Mouse (Mus musculus): Measurements from ENCODE around the gene Sptbn4. TPM values are rescaled to one million over a fixed set of nuclear protein-coding genes. Genes with fewer than 3 reads are reported as not detected.
"Not testable (repeated sequence)": the region's sequence is repeated elsewhere in the genome, so short reads cannot be mapped to it uniquely, and the experiment has no call there.

The Sptbn4 gene
- 0.26 and 0.41 TPM in 2 replicates for polyA plus RNA-seq (2016; fragmentation: Nextera tagmentation; extraction: Ambion mirVana)

DNA sequence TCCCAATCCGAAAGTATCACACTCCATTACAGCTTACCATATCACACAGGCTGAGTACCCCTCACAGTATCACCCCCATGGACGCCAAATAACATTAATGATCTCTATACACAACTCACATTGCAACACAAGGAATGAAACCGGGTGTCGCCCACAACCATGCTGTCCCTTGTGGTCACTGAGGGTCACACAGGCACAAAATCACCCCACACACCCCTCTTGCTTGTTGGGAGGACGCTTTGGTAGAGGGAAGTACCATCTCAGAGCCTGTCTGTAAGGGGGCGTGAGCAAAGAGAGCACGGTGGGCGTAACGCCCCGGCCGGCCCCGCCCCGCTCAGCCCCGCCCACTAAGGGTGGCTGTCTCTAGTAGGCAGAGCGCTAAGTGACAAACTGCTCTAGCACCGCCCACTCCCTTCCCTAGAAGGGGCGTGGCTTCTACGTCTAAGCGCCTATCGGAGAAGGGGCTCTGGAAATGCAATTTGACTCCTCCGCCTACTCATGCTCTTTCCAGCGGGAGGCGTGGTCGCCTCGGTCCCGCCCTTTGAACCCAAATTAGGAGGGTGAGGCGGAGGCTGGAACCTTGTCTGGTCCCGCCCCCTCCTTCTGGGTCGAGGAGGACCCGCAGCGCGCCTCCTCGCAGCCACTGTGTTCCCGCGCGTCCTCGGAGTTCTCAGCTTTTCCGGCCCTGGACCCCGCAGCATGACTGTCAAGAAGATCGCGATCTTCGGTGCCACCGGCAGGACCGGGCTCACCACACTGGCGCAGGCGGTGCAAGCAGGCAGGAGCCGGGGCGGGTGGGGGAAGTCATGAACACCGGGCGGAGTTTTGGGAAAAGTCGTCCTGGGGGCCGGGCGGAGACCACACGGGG, at the start of gene Sptbn4, which contains the start of gene Blvrb:
Gene Sptbn4, minus strand, starts transcription at position 268 of the 868 bp plus-strand sequence.
Gene Blvrb, plus strand, starts transcription at position 560 of the 868 bp plus-strand sequence.
- H3K27ac ChIP-seq, result peak within 1 kb of the TSS; percentile 23; the same call in 1 of the 2 replicates
- peak within 1 kb of the TSS; percentile 69 for H3K9ac ChIP-seq (replicated peaks)
- H3K4me3 ChIP-seq (replicated peaks), result peak within 1 kb of the TSS; percentile 57
- peaks cover 40% of the 10 kb centered on the region for H3K27me3 ChIP-seq
- H3K36me3 ChIP-seq, result no peaks in the 10 kb centered on the region
- H3K4me1 ChIP-seq (replicated peaks), result peaks cover 18% of the 10 kb centered on the region
- peak within 1 kb of the TSS; percentile 97 for H3K4me2 ChIP-seq
- 1% methylated on average over 54 of the region's 54 CpGs for whole genome bisulfite sequencing
- peak; percentile 91 for ATAC-seq (ENCODE audit: insufficient number of reproducible peaks, insufficient read depth, low FRiP score, low TSS enrichment, low read depth)
- no peaks in the 10 kb centered on the region for H3K9me3 ChIP-seq

DNA sequence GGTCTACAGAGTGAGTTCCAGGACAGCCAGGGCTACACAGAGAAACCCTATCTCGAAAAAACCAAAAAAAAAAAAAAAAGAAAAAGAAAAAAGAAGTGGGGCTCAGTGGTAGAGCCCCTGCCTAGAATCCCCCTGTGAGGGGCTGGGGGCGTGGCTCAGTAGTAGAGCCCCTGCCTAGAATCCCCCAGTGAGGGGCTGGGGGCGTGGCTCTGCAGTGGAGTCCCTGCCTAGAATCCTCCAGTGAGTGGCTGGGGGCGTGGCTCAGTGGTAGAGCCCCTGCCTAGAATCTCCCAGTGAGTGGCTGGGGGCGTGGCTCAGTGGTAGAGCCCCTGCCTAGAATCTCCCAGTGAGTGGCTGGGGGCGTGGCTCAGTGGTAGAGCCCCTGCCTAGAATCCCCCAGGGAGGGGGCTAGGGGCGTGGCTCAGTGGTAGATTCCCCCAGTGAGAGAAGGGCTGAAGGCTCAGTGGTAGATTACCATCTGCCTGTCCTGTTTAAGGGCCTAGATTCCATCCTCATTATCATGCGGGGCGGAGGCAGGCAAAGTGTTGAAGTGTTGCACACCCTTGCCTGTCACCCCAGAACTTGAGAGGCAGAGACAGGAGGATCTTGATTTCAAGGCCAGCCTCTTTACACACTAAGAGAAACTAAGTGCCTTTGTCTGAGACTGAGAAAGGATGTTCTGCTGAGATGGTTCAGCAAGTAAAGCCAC, 47.3 kb upstream of the Sptbn4 start:
- H3K36me3 ChIP-seq; H3K9me3 ChIP-seq; H3K9ac ChIP-seq (replicated peaks); H3K4me3 ChIP-seq (replicated peaks); ATAC-seq (ENCODE audit: insufficient number of reproducible peaks, insufficient read depth, low FRiP score, low TSS enrichment, low read depth); H3K27me3 ChIP-seq; H3K27ac ChIP-seq; H3K4me2 ChIP-seq: not testable (repeated sequence)
- 85% methylated on average over 9 of the region's 9 CpGs for WGBS
- peaks cover 26% of the 10 kb centered on the region for H3K4me1 ChIP-seq (replicated peaks)

DNA sequence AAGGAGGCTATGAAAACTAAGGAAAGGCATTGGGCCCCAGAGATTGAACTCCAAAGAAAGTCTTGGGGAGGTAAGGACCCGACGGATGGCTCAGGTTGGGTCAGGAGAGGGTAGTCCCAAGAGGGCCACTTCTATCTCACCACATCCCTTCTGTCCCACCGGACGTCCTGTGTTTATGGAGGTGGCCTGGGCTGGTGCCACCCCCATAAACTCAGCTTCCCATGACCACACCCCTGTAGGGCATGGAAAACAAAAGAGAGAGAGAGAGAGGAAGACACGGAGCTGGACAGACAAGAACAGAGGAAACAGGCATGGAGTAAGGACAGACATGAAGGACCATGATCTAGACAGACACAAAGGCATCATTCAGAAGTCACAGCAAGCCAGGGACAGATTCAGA, 46.0 kb upstream of the Sptbn4 start:
- WGBS, result 82% methylated on average over 5 of the region's 5 CpGs
- Histone ChIP-seq H3K9me3 (no peaks in the 10 kb centered on the region), H3K27ac (no peak overlapping the region), H3K4me3 (replicated peaks) (no peak overlapping the region), H3K4me2 (no peak overlapping the region), H3K27me3 (no peaks in the 10 kb centered on the region), H3K4me1 (replicated peaks) (peaks cover 36% of the 10 kb centered on the region), H3K36me3 (peaks cover 10% of the 10 kb centered on the region), H3K9ac (replicated peaks) (no peak overlapping the region)
- no peak for ATAC-seq (ENCODE audit: insufficient number of reproducible peaks, insufficient read depth, low FRiP score, low TSS enrichment, low read depth)

DNA sequence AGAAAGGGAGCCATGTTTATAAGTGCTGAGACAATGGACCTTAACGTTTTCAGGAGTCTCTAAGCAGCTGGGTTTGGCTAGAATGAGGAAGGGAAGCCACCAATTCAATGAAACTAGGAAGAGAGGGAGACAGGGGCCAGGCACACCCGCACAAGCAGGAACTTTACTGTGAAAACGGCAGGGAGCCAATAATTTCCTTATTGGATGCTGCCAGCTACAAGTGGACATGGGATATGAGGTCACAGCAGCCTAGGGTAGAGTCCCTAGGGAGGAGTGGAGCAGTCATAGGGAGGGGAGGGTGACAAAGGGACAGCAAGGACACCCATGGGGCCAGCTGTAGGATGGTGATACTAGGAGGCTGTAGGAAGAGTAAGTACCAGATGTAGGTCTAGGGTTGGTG, 45.5 kb upstream of the Sptbn4 start:
- Histone ChIP-seq H3K4me2 (no peak overlapping the region), H3K4me1 (replicated peaks) (peaks cover 40% of the 10 kb centered on the region), H3K27ac (no peak overlapping the region), H3K4me3 (replicated peaks) (no peak overlapping the region), H3K36me3 (peaks cover 10% of the 10 kb centered on the region), H3K27me3 (no peaks in the 10 kb centered on the region), H3K9me3 (no peaks in the 10 kb centered on the region), H3K9ac (replicated peaks) (no peak overlapping the region)
- WGBS, result 77% methylated on average over 3 of the region's 3 CpGs
- no peak for ATAC-seq (ENCODE audit: insufficient number of reproducible peaks, insufficient read depth, low FRiP score, low TSS enrichment, low read depth)

- 74% methylated on average over 7 of the region's 7 CpGs for WGBS
- no peak overlapping the region for H3K4me2 ChIP-seq
- H3K9me3 ChIP-seq, result no peaks in the 10 kb centered on the region
- H3K4me3 ChIP-seq (replicated peaks), result no peak overlapping the region
- no peak overlapping the region for H3K9ac ChIP-seq (replicated peaks)
- H3K4me1 ChIP-seq (replicated peaks), result peaks cover 42% of the 10 kb centered on the region
- H3K27ac ChIP-seq, result 0 out of 2 replicates have a peak overlapping the region, but pooled peaks have one; percentile 53
- no peak for ATAC-seq (ENCODE audit: insufficient number of reproducible peaks, insufficient read depth, low FRiP score, low TSS enrichment, low read depth)
- no peaks in the 10 kb centered on the region for H3K27me3 ChIP-seq
- peaks cover 10% of the 10 kb centered on the region for H3K36me3 ChIP-seq
Observed at GRCm38 (mm10) chr7:27491856-27492255, 44.4 kb upstream of the Sptbn4 start.

- Histone ChIP-seq H3K4me2 (peak overlapping the region; percentile 69), H3K9me3 (no peaks in the 10 kb centered on the region), H3K9ac (replicated peaks) (peak overlapping the region; percentile 58), H3K4me1 (replicated peaks) (peaks cover 42% of the 10 kb centered on the region), H3K36me3 (peaks cover 10% of the 10 kb centered on the region), H3K27ac (peak overlapping the region; percentile 88), H3K4me3 (replicated peaks) (peak overlapping the region; percentile 43), H3K27me3 (no peaks in the 10 kb centered on the region)
- under 1% methylated on average over 28 of the region's 33 CpGs for WGBS
- ATAC-seq (ENCODE audit: insufficient number of reproducible peaks, insufficient read depth, low FRiP score, low TSS enrichment, low read depth), result peak; percentile 43
Observed at GRCm38 (mm10) chr7:27490543-27491329, 43.2 kb upstream of the Sptbn4 start.

GRCm38 (mm10) chr7:27490227-27490542, 42.7 kb upstream of the Sptbn4 start:
- Histone ChIP-seq H3K27ac (peak overlapping the region; percentile 88), H3K27me3 (no peaks in the 10 kb centered on the region), H3K36me3 (peaks cover 10% of the 10 kb centered on the region), H3K4me1 (replicated peaks) (peaks cover 46% of the 10 kb centered on the region), H3K4me2 (peak overlapping the region; percentile 69), H3K9me3 (no peaks in the 10 kb centered on the region), H3K4me3 (replicated peaks) (peak overlapping the region; percentile 43), H3K9ac (replicated peaks) (peak overlapping the region; percentile 58)
- 35% methylated on average over 4 of the region's 4 CpGs for WGBS
- ATAC-seq (ENCODE audit: insufficient number of reproducible peaks, insufficient read depth, low FRiP score, low TSS enrichment, low read depth), result no peak

- H3K27ac ChIP-seq, result 0 out of 2 replicates have a peak overlapping the region, but pooled peaks have one; percentile 88
- H3K4me2 ChIP-seq, result no peak overlapping the region
- H3K9ac ChIP-seq (replicated peaks), result no peak overlapping the region
- peaks cover 46% of the 10 kb centered on the region for H3K4me1 ChIP-seq (replicated peaks)
- no peak overlapping the region for H3K4me3 ChIP-seq (replicated peaks)
- ATAC-seq (ENCODE audit: insufficient number of reproducible peaks, insufficient read depth, low FRiP score, low TSS enrichment, low read depth), result no peak
- no peaks in the 10 kb centered on the region for H3K27me3 ChIP-seq
- no peaks in the 10 kb centered on the region for H3K9me3 ChIP-seq
- 93% methylated on average over 24 of the region's 25 CpGs for WGBS
- H3K36me3 ChIP-seq, result peaks cover 10% of the 10 kb centered on the region
Observed at GRCm38 (mm10) chr7:27489270-27489869, 41.9 kb upstream of the Sptbn4 start.

- H3K27ac ChIP-seq, result peak overlapping the region; percentile 98
- peak overlapping the region; percentile 76 for H3K4me3 ChIP-seq (replicated peaks)
- H3K4me2 ChIP-seq, result peak overlapping the region; percentile 74
- no peaks in the 10 kb centered on the region for H3K27me3 ChIP-seq
- peak overlapping the region; percentile 90 for H3K9ac ChIP-seq (replicated peaks)
- WGBS, result 2% methylated on average over 13 of the region's 13 CpGs
- no peak; the same call in 1 of the 2 replicates for ATAC-seq (ENCODE audit: insufficient number of reproducible peaks, insufficient read depth, low FRiP score, low TSS enrichment, low read depth)
- peaks cover 46% of the 10 kb centered on the region for H3K4me1 ChIP-seq (replicated peaks)
- no peaks in the 10 kb centered on the region for H3K9me3 ChIP-seq
- H3K36me3 ChIP-seq, result peaks cover 10% of the 10 kb centered on the region
Observed at GRCm38 (mm10) chr7:27487740-27488268, 40.3 kb upstream of the Sptbn4 start.
